Mouse (Mus musculus) bone marrow, adult 2 months (tissue): ENCODE data around the gene Hmbs.

Experiments
- CTCF ChIP-seq: fragments of 200-500 bp; IDR thresholded peaks from 2 replicates; pipeline ENCODE4 v1.5.1; 2011; ENCODE audit warnings: low read length, control low read depth; ENCODE audit not compliant: control insufficient read depth, insufficient read depth
- POLR2A ChIP-seq: fragments of 200-500 bp; IDR thresholded peaks from 2 replicates; pipeline ENCODE4 v1.6.1; 2011; ENCODE audit warnings: low read depth, mild to moderate bottlenecking, control low read depth, low read length, borderline replicate concordance; ENCODE audit not compliant: control insufficient read depth

- TF ChIP-seq POLR2A (peak; percentile 64; the same call in 1 of the 2 replicates), CTCF (no peak)
These were observed 56.5 kb downstream of the Hmbs start for GRCm38 (mm10) chr9:44287401-44288075.
